In the genomic region with DNA sequence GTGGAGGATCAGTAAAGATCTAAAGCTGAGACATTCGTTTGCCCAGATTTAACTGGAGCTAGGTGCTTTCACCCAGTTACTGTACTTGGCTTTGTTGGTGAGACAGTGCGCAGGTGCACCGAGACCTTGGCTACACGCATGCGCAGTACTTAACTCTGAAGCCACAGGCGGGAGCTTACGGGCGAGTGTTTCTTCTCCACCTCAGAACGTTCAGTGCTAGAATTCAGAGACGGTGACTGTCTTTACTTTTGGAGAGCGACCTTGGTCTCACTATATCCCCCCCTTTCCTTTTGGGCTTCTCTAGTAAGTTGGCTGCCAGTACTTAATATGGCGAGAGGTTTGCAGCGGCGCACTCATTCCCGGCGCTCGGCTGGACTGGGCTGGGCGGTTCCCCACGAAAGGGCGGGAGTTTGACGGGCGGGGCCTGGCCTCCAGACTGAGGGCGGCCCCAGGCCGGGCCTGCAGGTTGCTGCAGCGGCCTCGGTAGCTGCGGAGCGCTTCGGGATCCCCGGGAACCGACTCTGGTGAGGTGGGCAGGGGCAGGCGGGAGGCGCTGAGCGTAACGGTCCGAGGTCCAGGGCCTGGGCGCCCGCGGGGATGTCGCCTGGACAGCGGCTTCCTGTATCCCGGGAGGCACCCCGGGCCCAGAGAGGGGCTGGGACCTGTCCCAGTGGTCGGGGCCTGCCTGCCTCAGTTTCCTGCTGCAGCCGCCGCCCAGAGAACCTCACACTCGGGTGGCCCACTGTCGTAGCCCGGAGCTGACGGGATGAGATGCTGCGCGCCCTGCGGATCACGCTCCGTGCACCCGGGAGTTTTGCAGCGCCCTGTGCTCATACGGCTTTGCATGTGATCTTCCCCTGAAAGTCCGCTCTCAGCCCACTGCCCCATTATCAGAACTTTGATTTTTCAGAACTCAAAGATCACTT, we compare ENCODE assay signal across 8 mouse cellular contexts. TPM values are rescaled to one million over a fixed set of nuclear protein-coding genes. Genes with fewer than 3 reads are reported as not detected.
DNase-seq lines count a peak whose midpoint lies in the region; ATAC-seq and TF ChIP-seq lines count a peak whose summit lies in the region.

A gene (plus strand): TSS at position 325 of the 926 bp plus-strand sequence.

- H3K27me3 ChIP-seq in heart, embryonic 10.5 days (ENCODE audit: insufficient read depth, poor library complexity, severe bottlenecking) = peaks cover 6% of the 10 kb centered on the region; the same call in 1 of the 2 replicates
- 0 out of 2 replicates have a peak, but pooled peaks cover 6% of the 10 kb centered on the region for H3K27me3 ChIP-seq in kidney, embryonic 15.5 days

- peak; percentile 51; the same call in 1 of the 2 replicates for TF ChIP-seq POLR2A in bone marrow macrophage, adult 2 months (IDR thresholded peaks at IDR 0.05; ENCODE audit: borderline replicate concordance, low read depth, low read length)
- peak; percentile 86 for TF ChIP-seq POLR2A in embryonic fibroblast, embryonic 13.5 days (IDR thresholded peaks at IDR 0.05; ENCODE audit: low read depth, low read length)

- no peak for TF ChIP-seq CTCF in bone marrow macrophage, adult 2 months (IDR thresholded peaks at IDR 0.05; ENCODE audit: low read depth, low read length)
- no peak for TF ChIP-seq CTCF in embryonic fibroblast, embryonic 13.5 days (IDR thresholded peaks at IDR 0.05; ENCODE audit: borderline replicate concordance, insufficient read depth, low read length)

- no peaks in the 10 kb centered on the region for H3K4me1 ChIP-seq in bone marrow macrophage, adult 2 months (ENCODE audit: control insufficient read depth, insufficient read depth, low read length)
- H3K4me1 ChIP-seq in embryonic fibroblast, embryonic 13.5 days (ENCODE audit: control insufficient read depth, insufficient read depth, low read length) = no peaks in the 10 kb centered on the region; the same call in 1 of the 2 replicates
- H3K4me1 ChIP-seq in heart, embryonic 10.5 days = peaks cover 5% of the 10 kb centered on the region; the same call in 1 of the 2 replicates
- peaks cover 19% of the 10 kb centered on the region; the same call in 1 of the 2 replicates for H3K4me1 ChIP-seq in kidney, embryonic 15.5 days

- under 1% methylated on average over 59 of the region's 59 CpGs for WGBS in heart, embryonic 10.5 days
- WGBS in kidney, embryonic 15.5 days = under 1% methylated on average over 59 of the region's 59 CpGs

- peak within 1 kb of the TSS; percentile 94 for H3K9ac ChIP-seq in kidney, embryonic 15.5 days

- no peaks in the 10 kb centered on the region for H3K9me3 ChIP-seq in heart, embryonic 10.5 days
- H3K9me3 ChIP-seq in kidney, embryonic 15.5 days (replicated peaks) = no peaks in the 10 kb centered on the region

- no peaks in the 10 kb centered on the region; the same call in 1 of the 2 replicates for H3K36me3 ChIP-seq in heart, embryonic 10.5 days
- peaks cover 9% of the 10 kb centered on the region; the same call in 1 of the 2 replicates for H3K36me3 ChIP-seq in kidney, embryonic 15.5 days

- H3K4me2 ChIP-seq in kidney, embryonic 15.5 days = peak within 1 kb of the TSS; percentile 69

- ATAC-seq in kidney, embryonic 15.5 days (replicated peaks; ENCODE audit: low FRiP score) = peak; percentile 98
- ATAC-seq in monocyte, adult 5-6 weeks (replicated peaks; ENCODE audit: insufficient number of reproducible peaks, low FRiP score, low TSS enrichment, poor library complexity, severe bottlenecking) = peak; percentile 91

- H3K27ac ChIP-seq in bone marrow macrophage, adult 2 months (ENCODE audit: insufficient read depth, low read depth, low read length) = peak within 1 kb of the TSS; percentile 83
- H3K27ac ChIP-seq in embryonic fibroblast, embryonic 13.5 days (ENCODE audit: insufficient read depth, low read length) = peak within 1 kb of the TSS; percentile 56
- peak within 1 kb of the TSS; percentile 96 for H3K27ac ChIP-seq in heart, embryonic 10.5 days
- H3K27ac ChIP-seq in kidney, embryonic 15.5 days = peak within 1 kb of the TSS; percentile 89

- peak within 1 kb of the TSS; percentile 98 for H3K4me3 ChIP-seq in bone marrow macrophage, adult 2 months (ENCODE audit: insufficient read depth, low read length)
- H3K4me3 ChIP-seq in embryonic fibroblast, embryonic 13.5 days (ENCODE audit: insufficient read depth, low read length) = peak within 1 kb of the TSS; percentile 66
- peak within 1 kb of the TSS; percentile 87 for H3K4me3 ChIP-seq in heart, embryonic 10.5 days
- H3K4me3 ChIP-seq in kidney, embryonic 15.5 days (replicated peaks) = peak within 1 kb of the TSS; percentile 95

- DNase-seq in A20 (ENCODE audit: low read depth, low spot score) = peak; percentile 94
- DNase-seq in heart, embryonic 10.5 days (ENCODE audit: low spot score) = peak; percentile 97
- peak; percentile 96 for DNase-seq in liver
- peak; percentile 93 to 95 for DNase-seq in spleen, postnatal 4 days (ENCODE audit: low spot score in 2 of 2)

RNA-seq across cellular contexts. Expression of the gene that starts here (rescaled TPM):
- polyA plus RNA-seq in bone marrow macrophage, adult 2 months (2012; ENCODE audit: insufficient read depth, insufficient read length, missing spikeins) = 47.2 and 49.6 TPM in 2 replicates
- 19.3 and 28.4 TPM in 2 replicates for polyA plus RNA-seq in embryonic fibroblast, embryonic 13.5 days (2011; ENCODE audit: insufficient read length, low read depth, missing spikeins)
- 15.7 and 17.6 TPM in 2 replicates for polyA plus RNA-seq in heart, embryonic 10.5 days (2016; fragmentation: Nextera tagmentation; extraction: Ambion mirVana)
- 21.9 and 24.4 TPM in 2 replicates for polyA plus RNA-seq in kidney, embryonic 15.5 days (2015; fragmentation: Nextera tagmentation; extraction: Ambion mirVana)
- 67.3 to 170 TPM (median 77.6 TPM) in 3 replicates for total RNA-seq in monocyte, adult 5-6 weeks (2017)

Comparison
In these comparisons a context has a peak if more than half of its experiments do, and no peak if none do; other contexts are left out.
1. Peak in every context shown above with its lines: DNase-seq, ATAC-seq, H3K4me3 ChIP-seq and H3K27ac ChIP-seq.